Mouse (Mus musculus): Measurements from ENCODE around the gene Fam129a. TPM values are rescaled to one million over a fixed set of nuclear protein-coding genes. Genes with fewer than 3 reads are reported as not detected.

The Fam129a gene
- polyA plus RNA-seq (2012; rRNA removed; ENCODE audit: low replicate concordance), result 0.81 and 1.5 TPM in 2 replicates

GRCm38 (mm10) chr1:151570981-151571837 is at the start of gene Fam129a:
Gene Fam129a (plus strand): TSS chr1:151571186.

DNA sequence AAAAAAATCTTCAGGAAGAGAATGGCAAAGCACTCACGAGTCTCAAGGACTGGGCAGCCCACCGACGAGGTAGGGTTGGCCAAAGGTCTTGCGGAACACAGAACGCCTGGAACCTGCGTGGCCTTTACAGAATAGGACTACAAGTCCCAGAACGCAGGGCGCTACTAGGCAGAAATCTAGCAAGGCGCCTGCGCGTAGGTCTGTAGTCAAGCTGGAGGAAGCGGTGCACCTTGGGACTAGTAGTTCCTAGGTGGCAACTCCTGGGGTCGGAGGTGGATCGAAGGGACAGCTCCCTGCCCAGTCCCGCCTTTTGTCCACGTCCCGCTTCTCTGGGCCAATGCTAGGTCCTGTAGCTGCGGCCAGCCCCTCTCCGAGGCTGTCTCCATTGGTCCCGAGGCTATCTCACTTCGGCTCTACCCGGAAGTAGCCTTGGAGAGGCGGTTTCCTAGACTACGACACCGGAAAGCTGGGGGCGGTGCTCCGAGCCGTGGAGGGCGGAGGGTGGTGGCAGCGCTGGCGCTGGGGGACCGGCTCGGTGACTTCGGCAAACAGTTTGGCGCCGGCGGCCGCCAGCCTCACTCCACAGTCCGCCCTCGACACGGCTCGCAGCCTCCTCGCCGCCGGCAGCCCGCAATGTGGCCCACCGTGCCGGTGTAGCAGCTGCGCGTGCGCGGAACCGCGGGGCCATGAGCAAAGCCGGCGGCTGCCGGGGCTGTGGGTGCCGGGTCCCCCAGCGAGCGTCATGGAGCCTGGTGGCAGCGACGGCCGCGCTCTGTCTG is 184.1 kb downstream of the Fam129a start, which contains the start of gene Edem3:
Gene Edem3, plus strand, starts transcription at position 491 of the 779 bp plus-strand sequence.

Other genes starting within 250 kb of the Fam129a start
- 16.1 and 37.6 TPM in 2 replicates for gene Ivns1abp, start 226.7 kb upstream of the Fam129a start, polyA plus RNA-seq (2012; rRNA removed; ENCODE audit: low replicate concordance)
- 0.87 and 2.0 TPM in 2 replicates for gene Swt1, start 142.7 kb upstream of the Fam129a start, polyA plus RNA-seq (2012; rRNA removed; ENCODE audit: low replicate concordance)
- gene Trmt1l, start 142.6 kb upstream of the Fam129a start, polyA plus RNA-seq (2012; rRNA removed; ENCODE audit: low replicate concordance), result 13.8 and 15.8 TPM in 2 replicates
- gene Rnf2, start 70.2 kb upstream of the Fam129a start, polyA plus RNA-seq (2012; rRNA removed; ENCODE audit: low replicate concordance), result 0.84 and 0.90 TPM in 2 replicates
- 2.6 and 3.0 TPM in 2 replicates for gene Edem3, start 184.2 kb downstream of the Fam129a start, polyA plus RNA-seq (2012; rRNA removed; ENCODE audit: low replicate concordance)

Measured in duodenum, adult 2 months (tissue).